Mouse (Mus musculus) forebrain, embryonic 12.5 days (tissue): ENCODE data around the gene Osbpl6. TPM values are rescaled to one million over a fixed set of nuclear protein-coding genes. Genes with fewer than 3 reads are reported as not detected.

Experiments used
- ATAC-seq: fragments of 200-750 bp; cut with Nextera tagmentation; 2 replicates; pipeline ENCODE4 v1.8.0; 2017; ENCODE audit warnings: moderate TSS enrichment; ENCODE audit not compliant: low FRiP score
- H3K27ac ChIP-seq: fragments of 300-500 bp; sonication (generic); 2 replicates; pipeline ENCODE4 v1.5.1; 2016; ENCODE audit warnings: mild to moderate bottlenecking
- H3K27me3 ChIP-seq: fragments of 300-500 bp; sonication (generic); 2 replicates; pipeline ENCODE4 v1.6.1; 2016; ENCODE audit warnings: mild to moderate bottlenecking
- H3K36me3 ChIP-seq: fragments of 300-500 bp; sonication (generic); replicated peaks from 2 replicates; pipeline ENCODE4 v1.6.1; 2016; ENCODE audit warnings: mild to moderate bottlenecking
- H3K4me1 ChIP-seq: fragments of 300-500 bp; sonication (generic); 2 replicates; pipeline ENCODE4 v1.6.1; 2016
- H3K4me2 ChIP-seq: fragments of 300-500 bp; sonication (generic); 2 replicates; pipeline ENCODE4 v1.6.1; 2016; ENCODE audit warnings: mild to moderate bottlenecking, moderate library complexity
- H3K4me3 ChIP-seq: fragments of 300-500 bp; sonication (generic); replicated peaks from 2 replicates; pipeline ENCODE4 v1.5.1; 2016; ENCODE audit warnings: mild to moderate bottlenecking
- H3K9ac ChIP-seq: fragments of 300-500 bp; sonication (generic); 2 replicates; pipeline ENCODE4 v1.6.1; 2016; ENCODE audit warnings: mild to moderate bottlenecking
- H3K9me3 ChIP-seq: fragments of 300-500 bp; sonication (generic); 2 replicates; pipeline ENCODE4 v1.6.1; 2016
- WGBS: fragments of 180-500 bp; shearing (Covaris S2); methylation state at CpG from one replicate; pipeline ENCODE4 v1.1.7; 2016; 5-methylcytosine and 5-hydroxymethylcytosine counted together
- polyA plus RNA-seq: library from polyadenylated mRNA; unstranded; fragments of >200 nt; fragmentation: Nextera tagmentation; extraction: Ambion mirVana; gene quantifications from 2 replicates; pipeline ENCODE4 v1.2.1, GENCODE M21; 2016

Gene Osbpl6
- 14.3 and 17.0 TPM in 2 replicates for polyA plus RNA-seq

DNA sequence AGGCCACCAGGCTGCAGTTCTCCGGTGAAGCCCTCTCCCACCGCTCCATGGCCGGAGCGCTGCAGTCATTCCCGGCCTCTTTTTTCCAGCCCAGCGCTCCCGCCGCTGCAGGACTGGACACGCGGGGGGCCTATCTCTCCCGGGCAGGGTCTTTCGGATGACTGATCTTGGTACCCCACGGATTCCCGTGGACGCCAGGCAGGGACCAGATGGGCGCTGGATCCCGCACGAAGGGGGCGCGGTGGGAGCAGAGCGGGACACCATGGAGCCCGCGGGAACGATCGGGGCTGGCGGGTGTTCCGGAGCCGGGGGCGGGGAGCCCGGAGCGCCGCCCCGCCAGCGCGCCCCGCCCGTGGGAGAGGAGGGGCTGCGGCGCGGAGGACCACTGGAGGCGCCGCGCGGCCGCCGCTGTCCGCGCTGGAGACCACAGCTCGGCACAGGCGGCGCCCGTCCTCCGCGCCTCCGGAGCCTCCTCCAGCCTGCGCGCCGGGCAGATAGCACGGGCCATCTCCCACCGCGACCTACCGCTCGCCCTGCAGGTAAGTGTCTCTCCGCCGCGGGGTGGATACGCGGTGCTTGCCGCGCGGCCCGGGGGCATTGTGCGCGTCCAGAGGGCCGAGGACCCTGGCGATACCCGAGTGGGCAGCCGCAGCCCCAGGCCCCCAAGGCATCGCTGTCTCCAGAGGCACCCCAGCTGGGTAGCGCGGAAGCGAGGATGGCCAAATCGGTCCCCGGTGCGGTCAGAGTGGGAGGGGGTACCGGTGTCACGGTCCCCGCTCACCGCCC is at the start of gene Osbpl6:
Gene Osbpl6, plus strand, starts transcription at position 358 of the 786 bp plus-strand sequence.
- Histone ChIP-seq H3K4me2 (peak within 1 kb of the TSS; percentile 83), H3K9ac (peak within 1 kb of the TSS; percentile 80), H3K36me3 (no peaks in the 10 kb centered on the region), H3K27ac (peak within 1 kb of the TSS; percentile 70), H3K9me3 (no peaks in the 10 kb centered on the region), H3K27me3 (peaks cover 28% of the 10 kb centered on the region), H3K4me1 (peaks cover 14% of the 10 kb centered on the region), H3K4me3 (peak within 1 kb of the TSS; percentile 89)
- peak; percentile 95 for ATAC-seq
- WGBS, result under 1% methylated on average over 77 of the region's 89 CpGs

- H3K27ac ChIP-seq, result no peak within 1 kb of the TSS
- H3K4me2 ChIP-seq, result no peak within 1 kb of the TSS
- no peaks in the 10 kb centered on the region for H3K9me3 ChIP-seq
- H3K36me3 ChIP-seq, result no peaks in the 10 kb centered on the region
- WGBS, result 83% methylated on average over 11 of the region's 11 CpGs
- no peak for ATAC-seq
- no peak within 1 kb of the TSS for H3K9ac ChIP-seq
- H3K4me1 ChIP-seq, result no peaks in the 10 kb centered on the region
- no peak within 1 kb of the TSS for H3K4me3 ChIP-seq
- H3K27me3 ChIP-seq, result no peaks in the 10 kb centered on the region
Measured at GRCm38 (mm10) chr2:76360226-76360625, 46.1 kb upstream of the Osbpl6 start, which contains the start of gene Cyct. Gene Cyct, minus strand, starts transcription at chr2:76360450.

DNA sequence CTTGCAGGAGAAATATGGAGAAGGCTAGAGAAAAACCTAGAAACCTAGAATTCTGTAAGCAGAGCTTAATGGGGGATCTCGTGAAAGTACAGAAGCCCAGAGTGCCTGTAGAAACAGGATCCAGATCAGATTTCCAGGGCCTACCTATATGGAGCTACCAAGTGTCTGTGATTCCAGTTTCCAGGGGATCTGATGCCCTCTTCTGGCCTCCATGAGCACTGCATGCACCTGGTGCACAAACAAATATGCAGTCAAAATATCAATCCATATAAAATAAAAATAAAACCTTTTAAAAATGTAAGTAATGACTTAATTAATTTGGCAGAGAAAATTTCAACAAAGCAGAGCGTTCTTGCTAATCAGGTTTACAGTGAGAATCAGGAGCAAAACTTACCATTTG is 44.2 kb upstream of the Osbpl6 start:
- Histone ChIP-seq H3K36me3 (no peaks in the 10 kb centered on the region), H3K4me2 (no peak overlapping the region), H3K9ac (no peak overlapping the region), H3K27ac (no peak overlapping the region), H3K4me1 (no peaks in the 10 kb centered on the region), H3K4me3 (no peak overlapping the region), H3K27me3 (no peaks in the 10 kb centered on the region), H3K9me3 (no peaks in the 10 kb centered on the region)
- 55% methylated on average over 2 of the region's 2 CpGs for WGBS
- no peak for ATAC-seq

GRCm38 (mm10) chr2:76365811-76366210 is 40.5 kb upstream of the Osbpl6 start:
- Histone ChIP-seq H3K4me2 (no peak overlapping the region), H3K9ac (no peak overlapping the region), H3K36me3 (no peaks in the 10 kb centered on the region), H3K27me3 (no peaks in the 10 kb centered on the region), H3K4me1 (peaks cover 4% of the 10 kb centered on the region), H3K27ac (no peak overlapping the region), H3K9me3 (no peaks in the 10 kb centered on the region), H3K4me3 (no peak overlapping the region)
- 78% methylated on average over 4 of the region's 4 CpGs for WGBS
- no peak for ATAC-seq

- no peak overlapping the region for H3K4me2 ChIP-seq
- no peak overlapping the region for H3K27ac ChIP-seq
- no peak for ATAC-seq
- peaks cover 9% of the 10 kb centered on the region for H3K36me3 ChIP-seq
- no peak overlapping the region for H3K4me3 ChIP-seq
- H3K9me3 ChIP-seq, result no peaks in the 10 kb centered on the region
- peaks cover 12% of the 10 kb centered on the region for H3K4me1 ChIP-seq
- H3K27me3 ChIP-seq, result no peaks in the 10 kb centered on the region
- 19% methylated on average over 9 of the region's 9 CpGs for WGBS
- no peak overlapping the region for H3K9ac ChIP-seq
Measured at GRCm38 (mm10) chr2:76367188-76367922, 39.0 kb upstream of the Osbpl6 start.

DNA sequence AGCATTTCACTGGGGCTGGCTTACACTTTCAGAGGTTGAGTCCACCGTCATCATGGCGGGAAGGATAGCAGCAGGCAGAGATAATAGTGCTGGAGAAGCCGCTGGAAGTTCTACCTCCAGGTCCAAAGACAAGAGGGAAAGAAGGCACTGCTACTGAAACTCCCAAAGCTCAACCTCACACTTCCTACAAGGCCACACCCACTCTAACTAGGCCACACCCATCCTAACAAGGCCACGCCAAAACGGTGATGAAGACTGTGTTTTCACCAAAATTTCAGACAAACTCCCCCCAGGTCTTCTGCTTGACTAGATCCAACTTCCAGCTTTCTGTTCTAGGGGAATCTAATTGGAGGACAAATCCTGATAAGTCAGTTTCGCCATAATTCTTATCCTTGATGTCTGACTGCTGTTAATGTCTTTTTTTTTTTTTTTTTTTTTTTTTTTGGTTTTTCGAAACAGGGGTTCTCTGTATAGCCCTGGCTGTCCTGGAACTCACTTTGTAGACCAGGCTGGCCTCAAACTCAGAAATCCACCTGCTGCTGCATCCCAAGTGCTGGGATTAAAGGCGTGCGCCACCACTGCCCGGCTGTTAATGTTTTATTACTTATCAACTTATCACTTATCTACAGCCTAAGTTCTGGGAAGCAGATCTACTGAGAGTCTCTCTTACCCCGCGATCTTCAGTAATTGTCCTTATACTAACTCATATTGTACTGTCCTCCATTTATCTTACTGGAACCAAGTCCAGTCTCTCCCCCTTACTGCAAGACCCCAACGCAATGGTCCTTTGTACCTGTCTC is 37.2 kb upstream of the Osbpl6 start:
- peaks cover 24% of the 10 kb centered on the region for H3K36me3 ChIP-seq
- H3K4me3 ChIP-seq, result no peak overlapping the region
- H3K27me3 ChIP-seq, result no peaks in the 10 kb centered on the region
- no peak overlapping the region for H3K9ac ChIP-seq
- WGBS, result 75% methylated on average over 13 of the region's 13 CpGs
- ATAC-seq, result peak; percentile 9; the same call in 1 of the 2 replicates
- H3K9me3 ChIP-seq, result no peaks in the 10 kb centered on the region
- no peak overlapping the region for H3K27ac ChIP-seq
- H3K4me2 ChIP-seq, result no peak overlapping the region
- peaks cover 12% of the 10 kb centered on the region for H3K4me1 ChIP-seq

DNA sequence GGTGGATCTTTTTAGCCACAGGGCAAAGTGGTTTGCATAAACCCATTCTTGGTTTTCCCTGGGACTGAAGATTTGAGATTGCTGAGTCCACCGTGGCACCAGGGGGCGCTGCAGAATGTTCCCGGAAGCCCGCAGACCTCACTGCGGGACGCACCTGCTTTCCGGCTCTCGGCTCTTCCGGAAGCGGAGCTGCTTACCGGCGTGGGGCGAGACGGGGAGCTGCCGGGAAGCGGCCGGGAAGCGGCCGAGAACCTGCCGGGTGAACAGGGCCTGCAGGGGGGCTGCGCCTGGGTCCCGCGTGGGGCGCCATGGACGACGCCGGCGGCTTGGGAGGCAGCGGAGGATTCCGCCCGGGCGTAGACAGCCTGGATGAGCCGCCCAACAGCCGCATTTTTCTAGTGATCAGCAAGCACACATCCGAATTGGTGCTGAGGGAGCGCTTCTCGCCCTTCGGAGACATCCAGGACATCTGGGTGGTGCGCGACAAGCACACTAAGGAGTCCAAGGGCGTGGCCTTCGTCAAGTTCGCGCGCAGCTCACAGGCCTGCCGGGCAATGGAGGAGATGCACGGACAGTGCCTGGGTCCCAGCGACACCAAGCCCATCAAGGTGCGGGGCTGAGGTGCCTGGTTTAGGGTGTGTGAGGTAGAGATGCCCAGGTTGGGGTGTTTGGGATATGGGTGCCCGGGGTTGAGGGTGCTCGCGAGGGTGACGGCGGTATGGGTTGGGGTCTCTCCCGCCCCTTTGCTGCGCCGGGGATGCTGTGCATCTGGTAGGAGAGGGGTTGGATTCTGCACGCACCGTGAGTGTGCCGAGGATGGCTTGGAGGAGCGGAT is 36.3 kb upstream of the Osbpl6 start, which contains the start of gene Rbm45:
Gene Rbm45, plus strand, starts transcription at position 164 of the 835 bp plus-strand sequence.
- Histone ChIP-seq H3K4me1 (peaks cover 12% of the 10 kb centered on the region), H3K4me2 (peak within 1 kb of the TSS; percentile 91), H3K9ac (peak within 1 kb of the TSS; percentile 91), H3K27me3 (no peaks in the 10 kb centered on the region), H3K9me3 (no peaks in the 10 kb centered on the region), H3K36me3 (peaks cover 32% of the 10 kb centered on the region), H3K4me3 (peak within 1 kb of the TSS; percentile 95), H3K27ac (peak within 1 kb of the TSS; percentile 65)
- under 1% methylated on average over 61 of the region's 61 CpGs for WGBS
- ATAC-seq, result peak; percentile 88

DNA sequence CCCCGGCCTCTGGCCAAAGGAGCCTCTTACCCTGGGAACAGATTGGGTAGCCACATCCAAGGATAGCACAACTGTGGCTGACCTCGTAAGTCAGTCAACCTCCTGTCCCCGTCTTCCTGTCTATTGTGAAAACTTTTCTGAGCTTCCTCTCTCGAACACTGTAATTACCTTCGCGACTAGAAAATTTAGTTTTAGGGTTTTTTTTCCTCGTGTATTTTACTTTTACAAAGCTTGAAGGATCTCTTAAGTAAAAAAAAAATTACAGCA is 35.7 kb upstream of the Osbpl6 start:
- H3K36me3 ChIP-seq, result peaks cover 38% of the 10 kb centered on the region
- ATAC-seq, result no peak
- peak overlapping the region; percentile 91 for H3K9ac ChIP-seq
- H3K4me1 ChIP-seq, result peaks cover 12% of the 10 kb centered on the region
- no peaks in the 10 kb centered on the region for H3K9me3 ChIP-seq
- peak overlapping the region; percentile 91 for H3K4me2 ChIP-seq
- peak overlapping the region; percentile 95 for H3K4me3 ChIP-seq
- 3% methylated on average over 7 of the region's 7 CpGs for WGBS
- H3K27me3 ChIP-seq, result no peaks in the 10 kb centered on the region
- no peak overlapping the region for H3K27ac ChIP-seq

- Histone ChIP-seq H3K9ac (no peak overlapping the region), H3K27ac (no peak overlapping the region), H3K4me3 (no peak overlapping the region), H3K9me3 (no peaks in the 10 kb centered on the region), H3K27me3 (no peaks in the 10 kb centered on the region), H3K4me2 (no peak overlapping the region), H3K36me3 (peaks cover 44% of the 10 kb centered on the region), H3K4me1 (peaks cover 12% of the 10 kb centered on the region)
- WGBS, result 89% methylated on average over 4 of the region's 4 CpGs
- ATAC-seq, result no peak
Measured at GRCm38 (mm10) chr2:76372244-76372643, 34.1 kb upstream of the Osbpl6 start.

DNA sequence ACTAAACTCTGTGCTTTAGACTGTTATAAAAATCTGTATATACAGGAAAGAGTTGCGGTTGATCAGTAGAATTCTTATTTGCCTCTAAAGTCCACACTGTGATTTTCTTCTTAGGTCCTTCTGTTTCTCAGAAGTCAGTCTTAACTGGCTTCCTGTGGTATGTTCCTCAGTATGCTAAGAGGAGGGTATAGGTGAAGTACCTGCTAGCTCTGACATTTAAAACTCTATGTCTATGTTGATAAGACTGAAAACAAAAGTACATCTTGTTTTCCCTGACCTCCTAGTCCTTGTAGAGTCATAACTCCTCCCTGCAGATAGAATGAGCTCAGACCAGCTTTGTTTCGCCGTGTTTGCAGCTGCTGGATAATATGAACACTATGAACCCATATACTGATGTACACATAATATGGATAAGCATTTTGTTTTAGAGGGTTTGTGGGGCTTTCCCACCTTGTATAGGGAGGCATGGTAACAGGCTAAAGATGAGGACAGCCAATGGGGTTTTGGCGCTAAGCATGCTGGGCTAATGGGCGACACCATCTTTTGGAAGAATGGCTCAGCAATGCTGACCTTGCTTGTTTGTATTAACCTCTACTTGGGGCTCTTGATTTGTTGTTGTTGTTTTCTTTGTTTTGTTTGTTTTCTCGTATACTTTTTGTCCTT is 31.6 kb upstream of the Osbpl6 start:
- Histone ChIP-seq H3K4me3 (no peak overlapping the region), H3K4me2 (no peak overlapping the region), H3K9me3 (no peaks in the 10 kb centered on the region), H3K36me3 (peaks cover 66% of the 10 kb centered on the region), H3K4me1 (peaks cover 12% of the 10 kb centered on the region), H3K9ac (no peak overlapping the region), H3K27ac (no peak overlapping the region), H3K27me3 (no peaks in the 10 kb centered on the region)
- WGBS, result 93% methylated on average over 6 of the region's 6 CpGs
- no peak for ATAC-seq

- Histone ChIP-seq H3K9ac (no peak overlapping the region), H3K4me3 (no peak overlapping the region), H3K27ac (no peak overlapping the region), H3K4me1 (no peaks in the 10 kb centered on the region), H3K27me3 (no peaks in the 10 kb centered on the region), H3K36me3 (peaks cover 79% of the 10 kb centered on the region), H3K9me3 (no peaks in the 10 kb centered on the region), H3K4me2 (no peak overlapping the region)
- 94% methylated on average over 19 of the region's 19 CpGs for WGBS
- ATAC-seq, result no peak
Measured at GRCm38 (mm10) chr2:76378646-76379045, 27.7 kb upstream of the Osbpl6 start.
